ENCODE assay signal across 1 mouse cellular context in the genomic region with DNA sequence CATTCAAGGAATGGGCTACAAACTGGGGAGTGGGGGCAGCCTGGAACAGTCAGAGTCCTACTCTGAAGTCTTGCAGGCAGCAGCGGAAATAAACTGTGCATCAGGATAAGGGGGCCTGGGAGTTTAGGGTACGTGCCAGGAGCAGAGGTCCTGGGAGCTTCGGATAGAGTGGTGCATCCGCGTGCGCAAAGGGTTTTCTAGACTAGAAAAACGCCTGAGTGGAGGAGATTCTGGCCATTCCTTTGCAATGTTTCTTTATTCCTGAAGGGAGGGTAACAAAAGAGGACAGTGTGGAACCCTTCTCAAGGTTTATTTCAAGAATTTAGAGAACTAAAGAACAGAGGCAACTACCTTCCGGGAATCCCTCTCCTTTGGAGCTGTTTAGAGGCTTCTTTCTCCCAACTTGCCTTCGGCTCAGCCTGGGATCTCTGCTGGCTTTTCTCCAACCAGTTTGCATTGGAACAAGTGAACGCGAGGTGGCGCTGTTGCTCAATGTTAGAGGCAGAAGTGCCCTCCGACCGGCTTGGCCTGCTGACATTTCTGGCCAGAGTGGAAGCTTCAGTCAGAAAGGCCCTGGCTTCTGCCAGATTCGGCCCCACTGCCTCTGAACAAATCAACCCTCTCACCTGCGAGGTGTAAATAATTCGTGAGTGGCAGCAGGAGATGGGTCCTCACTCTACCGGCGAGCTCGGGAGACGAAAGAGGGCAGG.
TF ChIP-seq lines count a peak whose summit lies in the region.

No protein-coding gene starts in this region.

TF ChIP-seq in CH12.LX, 34 proteins besides CTCF, POLR2A, EP300 and RAD21 (continued from another document):
- peak; percentile 98 for TF ChIP-seq ZC3H11A (IDR thresholded peaks at IDR 0.05; ENCODE audit: low read depth, low read length)
- TF ChIP-seq NELFE (IDR thresholded peaks at IDR 0.05; ENCODE audit: low read depth, low read length): peak; percentile 55; the same call in 1 of the 2 replicates
- TF ChIP-seq IRF4 (IDR thresholded peaks at IDR 0.05; ENCODE audit: low read depth, low read length): peak; percentile 30; the same call in 1 of the 2 replicates
- TF ChIP-seq MAZ (IDR thresholded peaks at IDR 0.05; ENCODE audit: low read depth, low read length): 0 out of 2 replicates have a peak, but pooled peaks have one; percentile 41
TF ChIP-seq in CH12.LX: peak in this region for 6.
